ENCODE assay signal across 19 mouse cellular contexts in the genomic region with DNA sequence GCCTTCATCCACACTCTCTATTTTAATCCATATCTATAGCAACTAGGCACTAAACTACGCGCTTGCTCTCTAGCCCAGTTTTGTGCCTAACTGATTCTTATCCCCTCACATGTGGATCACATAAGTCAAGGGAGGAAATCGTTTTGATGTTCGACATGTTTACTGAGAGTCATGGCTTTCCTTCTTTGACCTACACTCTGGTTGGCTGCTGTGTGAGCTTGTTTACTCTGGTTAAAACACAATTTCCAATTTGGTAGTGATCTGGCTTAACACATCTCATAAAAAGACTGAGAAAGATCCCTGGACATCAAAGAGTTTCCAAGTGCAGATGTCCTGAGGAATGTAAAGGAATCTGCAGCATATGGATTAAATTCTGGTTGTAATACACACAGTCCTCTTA.
"Had no signal": no experiment of that assay in that cellular context is flagged by ENCODE, and none has a peak within 500 bp of the region (broad histone marks: within the 10 kb centered on the region; RNA-seq: fewer than 3 reads in every experiment).

No protein-coding gene starts in this region.

- H3K36me3 ChIP-seq: limb, embryonic 13.5 days; liver, embryonic 15.5 days; midbrain, embryonic 15.5 days; neural tube, embryonic 13.5 days; stomach, embryonic 15.5 days had no signal

- H3K9ac ChIP-seq: limb, embryonic 13.5 days; liver, embryonic 15.5 days; midbrain, embryonic 15.5 days; neural tube, embryonic 13.5 days; stomach, embryonic 15.5 days had no signal

- DNase-seq: kidney, adult 8-10 months; kidney, postnatal 10 days; kidney, postnatal 4 days; lung, adult 2 months; lung, postnatal 10 days; retina, postnatal 1 day; right cerebral cortex, postnatal 14 days; thymus, adult 2 months; thymus, postnatal 4 days had no signal

- H3K9me3 ChIP-seq: limb, embryonic 13.5 days; liver, embryonic 15.5 days; midbrain, embryonic 15.5 days; neural tube, embryonic 13.5 days; stomach, embryonic 15.5 days had no signal

- ATAC-seq: midbrain, embryonic 15.5 days had no signal

- H3K4me1 ChIP-seq: liver, embryonic 15.5 days; megakaryocyte, embryonic 14.5 days; neural tube, embryonic 13.5 days; stomach, embryonic 15.5 days had no signal

- H3K4me2 ChIP-seq: limb, embryonic 13.5 days; liver, embryonic 11.5 days; liver, embryonic 15.5 days; midbrain, embryonic 11.5 days; midbrain, embryonic 15.5 days; neural tube, embryonic 13.5 days; stomach, embryonic 15.5 days had no signal

- H3K27me3 ChIP-seq: liver, embryonic 15.5 days; megakaryocyte, embryonic 14.5 days; midbrain, embryonic 15.5 days; neural tube, embryonic 13.5 days; stomach, embryonic 15.5 days had no signal

- H3K27ac ChIP-seq: layer of hippocampus, adult 2 months; limb, embryonic 13.5 days; liver, embryonic 15.5 days; macrophage; midbrain, embryonic 15.5 days; neural tube, embryonic 13.5 days; stomach, embryonic 15.5 days had no signal

- H3K4me3 ChIP-seq: layer of hippocampus, adult 2 months; limb, embryonic 13.5 days; liver, embryonic 15.5 days; megakaryocyte, embryonic 14.5 days; midbrain, embryonic 15.5 days; neural tube, embryonic 13.5 days; stomach, embryonic 15.5 days had no signal
